Mouse (Mus musculus) liver, embryonic 16.5 days (tissue): ENCODE measurements around the gene Uhrf1. TPM values are rescaled to one million over a fixed set of nuclear protein-coding genes. Genes with fewer than 3 reads are reported as not detected.

Experiments
- ATAC-seq: fragments of 200-750 bp; cut with Nextera tagmentation; 2 replicates; pipeline ENCODE4 v1.8.0; 2017; ENCODE audit warnings: low read depth, mild to moderate bottlenecking, moderate number of reproducible peaks, moderate library complexity
- H3K27ac ChIP-seq: fragments of 300-500 bp; sonication (generic); 2 replicates; pipeline ENCODE4 v1.5.1; 2014; ENCODE audit warnings: mild to moderate bottlenecking, low read length
- H3K27me3 ChIP-seq: fragments of 300-500 bp; sonication (generic); 2 replicates; pipeline ENCODE4 v1.6.1; 2014; ENCODE audit warnings: low read depth, low read length, mixed read lengths; ENCODE audit not compliant: control insufficient read depth, insufficient read depth
- H3K36me3 ChIP-seq: fragments of 300-500 bp; sonication (generic); 2 replicates; pipeline ENCODE4 v1.6.1; 2014; ENCODE audit warnings: mild to moderate bottlenecking; ENCODE audit not compliant: control insufficient read depth, insufficient read depth
- H3K4me1 ChIP-seq: fragments of 300-500 bp; sonication (generic); 2 replicates; pipeline ENCODE4 v1.6.1; 2014; ENCODE audit warnings: low read depth, low read length, mixed read lengths; ENCODE audit not compliant: control insufficient read depth
- H3K4me2 ChIP-seq: fragments of 300-500 bp; sonication (generic); 2 replicates; pipeline ENCODE4 v1.6.1; 2014; ENCODE audit warnings: low read depth, low read length, mixed read lengths
- H3K4me3 ChIP-seq: fragments of 300-500 bp; sonication (generic); 2 replicates; pipeline ENCODE4 v1.5.1; 2014; ENCODE audit warnings: low read depth, mild to moderate bottlenecking, low read length
- H3K9ac ChIP-seq: fragments of 300-500 bp; sonication (generic); 2 replicates; pipeline ENCODE4 v1.6.1; 2014; ENCODE audit warnings: low read depth, low read length
- H3K9me3 ChIP-seq: fragments of 300-500 bp; sonication (generic); replicated peaks from 2 replicates; pipeline ENCODE4 v1.6.1; 2016; ENCODE audit warnings: low read length; ENCODE audit not compliant: control insufficient read depth
- WGBS: fragments of 180-500 bp; shearing (Covaris S2); extraction: QIAGEN DNeasy Blood & Tissue Kit; methylation state at CpG from one replicate; pipeline ENCODE4 v1.1.7; 2014; ENCODE audit not compliant: insufficient replicate concordance; 5-methylcytosine and 5-hydroxymethylcytosine counted together
- polyA plus RNA-seq: library from polyadenylated mRNA; unstranded; fragments of >200 nt; fragmentation: Nextera tagmentation; extraction: Ambion mirVana; gene quantifications from 2 replicates; pipeline ENCODE4 v1.2.1, GENCODE M21; 2015

Uhrf1 gene
- polyA plus RNA-seq, 1 experiment from 2014 or later: 86.0 TPM

DNA sequence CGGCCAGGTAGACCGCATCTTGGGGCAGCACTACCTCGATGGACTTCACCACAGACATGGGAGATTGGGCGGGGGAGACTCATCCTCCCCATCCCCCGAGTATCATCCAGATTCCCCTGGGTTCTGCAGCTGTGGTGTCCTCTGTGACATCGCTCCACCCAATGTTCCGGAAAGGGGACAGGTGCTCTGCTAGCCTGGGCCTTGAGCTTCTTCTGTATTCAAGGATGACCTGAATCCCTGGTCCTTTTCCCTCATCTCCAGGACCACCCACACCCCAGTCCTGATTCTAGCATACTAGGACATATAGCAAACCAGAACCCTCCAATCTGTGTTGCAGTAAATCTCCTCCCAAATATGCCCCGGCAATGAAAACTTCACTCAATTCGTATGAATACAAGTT is 2.9 kb upstream of the Uhrf1 start, which contains the start of gene Arrdc5:
Gene Arrdc5 (minus strand): TSS at position 101 of the 400 bp plus-strand sequence.
- no peaks in the 10 kb centered on the region for H3K9me3 ChIP-seq
- H3K9ac ChIP-seq: no peak within 1 kb of the TSS
- peaks cover 18% of the 10 kb centered on the region for H3K4me1 ChIP-seq
- 0 out of 2 replicates have a peak, but pooled peaks cover 2% of the 10 kb centered on the region for H3K36me3 ChIP-seq
- no peaks in the 10 kb centered on the region for H3K27me3 ChIP-seq
- no peak within 1 kb of the TSS for H3K4me2 ChIP-seq
- H3K27ac ChIP-seq: no peak within 1 kb of the TSS
- ATAC-seq: no peak
- H3K4me3 ChIP-seq: no peak within 1 kb of the TSS
- 78% methylated on average over 9 of the region's 9 CpGs for WGBS

DNA sequence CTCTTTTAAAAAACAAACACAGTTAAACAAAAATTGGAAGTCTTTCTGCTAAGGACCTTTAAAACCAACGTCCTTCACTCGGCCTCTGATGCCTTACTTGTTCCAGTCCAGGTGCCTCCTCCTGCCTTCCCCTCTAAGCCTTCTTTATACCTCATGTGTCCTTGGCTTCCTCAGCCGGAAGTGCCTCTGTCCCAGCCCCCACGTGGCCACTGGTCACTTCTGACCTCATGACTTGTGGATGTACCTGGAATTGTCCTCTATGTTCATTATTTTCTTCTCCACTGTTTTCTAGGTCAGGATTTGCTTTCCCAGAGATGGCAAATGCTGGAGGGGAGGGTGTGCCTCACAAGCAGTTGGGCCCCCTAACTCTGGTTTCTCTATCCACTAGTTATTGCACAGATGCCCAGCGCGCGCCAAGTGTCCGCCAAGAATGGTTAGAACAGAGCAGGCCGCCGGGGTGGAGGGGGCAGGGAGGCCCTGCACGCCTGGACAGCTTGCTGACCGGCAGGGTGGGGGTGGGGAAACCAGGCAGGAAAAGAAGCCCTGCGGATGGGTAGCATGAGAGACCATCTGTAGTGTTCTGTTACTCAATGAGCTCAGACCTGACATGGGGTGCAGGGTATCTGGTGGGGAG is 641 bp upstream of the Uhrf1 start:
- peak overlapping the region; percentile 90 for H3K27ac ChIP-seq
- peaks cover 6% of the 10 kb centered on the region; the same call in 1 of the 2 replicates for H3K36me3 ChIP-seq
- H3K4me1 ChIP-seq: peaks cover 35% of the 10 kb centered on the region
- no peaks in the 10 kb centered on the region for H3K9me3 ChIP-seq
- no peaks in the 10 kb centered on the region for H3K27me3 ChIP-seq
- H3K4me3 ChIP-seq: peak overlapping the region; percentile 81
- peak overlapping the region; percentile 63 for H3K9ac ChIP-seq
- ATAC-seq: peak; percentile 4; the same call in 1 of the 2 replicates
- H3K4me2 ChIP-seq: peak overlapping the region; percentile 99
- WGBS: 41% methylated on average over 13 of the region's 13 CpGs

GRCm38 (mm10) chr17:56303847-56304586 is 896 bp downstream of the Uhrf1 start:
- H3K4me1 ChIP-seq: peaks cover 35% of the 10 kb centered on the region
- WGBS: under 1% methylated on average over 68 of the region's 68 CpGs
- ATAC-seq: peak; percentile 90
- no peaks in the 10 kb centered on the region for H3K9me3 ChIP-seq
- H3K27ac ChIP-seq: peak overlapping the region; percentile 88
- H3K27me3 ChIP-seq: no peaks in the 10 kb centered on the region
- peaks cover 21% of the 10 kb centered on the region for H3K36me3 ChIP-seq
- H3K4me2 ChIP-seq: peak overlapping the region; percentile 99
- peak overlapping the region; percentile 81 for H3K4me3 ChIP-seq
- H3K9ac ChIP-seq: peak overlapping the region; percentile 78

DNA sequence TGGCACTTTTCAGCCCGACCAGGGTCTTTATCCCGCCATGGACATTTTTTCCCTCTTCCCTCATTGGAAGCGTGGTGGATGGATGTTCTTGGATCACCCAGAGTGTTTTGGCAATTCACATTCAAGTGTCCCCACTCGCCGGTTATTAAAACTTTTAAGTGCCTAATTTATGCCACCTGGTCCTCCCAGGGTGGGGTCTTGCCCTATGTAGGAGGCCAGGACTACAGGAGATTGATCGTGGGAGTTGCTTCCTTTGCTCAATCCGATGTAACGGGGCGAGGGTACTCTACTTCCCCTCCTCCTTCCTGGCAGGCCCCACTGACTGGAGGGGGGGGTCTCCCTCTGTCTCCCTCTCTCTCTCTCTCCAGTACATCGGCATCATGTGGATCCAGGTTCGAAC is 1.6 kb downstream of the Uhrf1 start:
- Histone ChIP-seq H3K4me1 (peaks cover 35% of the 10 kb centered on the region), H3K9ac (peak overlapping the region; percentile 74), H3K9me3 (no peaks in the 10 kb centered on the region), H3K4me3 (peak overlapping the region; percentile 81), H3K27me3 (no peaks in the 10 kb centered on the region), H3K4me2 (peak overlapping the region; percentile 99), H3K27ac (peak overlapping the region; percentile 67; the same call in 1 of the 2 replicates), H3K36me3 (peaks cover 28% of the 10 kb centered on the region)
- no peak for ATAC-seq
- 11% methylated on average over 11 of the region's 11 CpGs for WGBS

DNA sequence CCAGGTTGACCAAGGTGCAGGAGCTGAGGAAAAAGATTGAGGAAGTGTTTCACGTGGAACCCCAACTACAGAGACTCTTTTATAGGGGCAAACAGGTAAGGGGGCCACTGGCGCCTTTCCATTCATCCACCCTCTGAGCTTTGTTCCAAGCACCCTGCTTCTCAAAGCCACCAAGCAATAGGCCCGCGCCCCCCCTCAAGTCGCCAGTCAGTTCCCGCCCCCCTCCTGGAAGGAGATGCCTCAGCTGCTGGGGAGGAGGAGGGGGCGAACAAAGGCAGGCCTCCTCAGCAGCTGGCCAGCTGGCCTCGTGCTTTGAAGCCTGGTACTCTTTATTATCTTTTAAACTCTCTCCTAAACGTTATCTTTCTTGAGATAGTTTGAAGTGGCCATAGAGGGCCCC is 2.0 kb downstream of the Uhrf1 start:
- H3K36me3 ChIP-seq: peaks cover 31% of the 10 kb centered on the region
- H3K4me3 ChIP-seq: peak overlapping the region; percentile 81
- peak overlapping the region; percentile 99 for H3K4me2 ChIP-seq
- H3K9me3 ChIP-seq: no peaks in the 10 kb centered on the region
- H3K9ac ChIP-seq: peak overlapping the region; percentile 74
- 46% methylated on average over 9 of the region's 9 CpGs for WGBS
- no peak for ATAC-seq
- H3K27ac ChIP-seq: no peak overlapping the region
- no peaks in the 10 kb centered on the region for H3K27me3 ChIP-seq
- H3K4me1 ChIP-seq: peaks cover 35% of the 10 kb centered on the region

GRCm38 (mm10) chr17:56305826-56306225 is 2.7 kb downstream of the Uhrf1 start:
- peak overlapping the region; percentile 99; the same call in 1 of the 2 replicates for H3K4me2 ChIP-seq
- H3K9me3 ChIP-seq: no peaks in the 10 kb centered on the region
- 64% methylated on average over 8 of the region's 8 CpGs for WGBS
- H3K27me3 ChIP-seq: no peaks in the 10 kb centered on the region
- peaks cover 38% of the 10 kb centered on the region for H3K36me3 ChIP-seq
- peaks cover 35% of the 10 kb centered on the region for H3K4me1 ChIP-seq
- no peak for ATAC-seq
- no peak overlapping the region; the same call in 1 of the 2 replicates for H3K9ac ChIP-seq
- H3K4me3 ChIP-seq: peak overlapping the region; percentile 81; the same call in 1 of the 2 replicates
- no peak overlapping the region for H3K27ac ChIP-seq

DNA sequence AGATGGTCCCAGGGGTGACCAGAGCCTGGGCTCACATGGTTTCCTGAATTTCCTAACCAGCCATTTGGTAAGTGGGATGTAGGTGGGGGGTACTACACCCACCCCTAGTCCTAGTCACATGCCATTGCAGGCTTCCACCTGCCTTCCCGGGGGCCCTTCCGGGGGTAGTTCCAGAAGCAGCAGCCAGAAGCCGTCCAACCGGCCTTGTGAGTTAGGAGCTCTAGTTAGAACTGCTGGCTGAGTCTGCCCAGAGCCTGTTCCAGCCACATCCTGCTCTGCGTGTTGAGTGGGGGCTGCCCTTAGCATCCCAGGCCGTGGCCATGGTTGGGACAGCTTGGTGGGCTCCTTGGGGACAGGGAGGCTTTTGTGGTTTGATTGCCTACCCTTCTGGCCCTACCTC is 5.0 kb downstream of the Uhrf1 start:
- no peaks in the 10 kb centered on the region for H3K9me3 ChIP-seq
- no peaks in the 10 kb centered on the region for H3K27me3 ChIP-seq
- H3K27ac ChIP-seq: no peak overlapping the region
- WGBS: 80% methylated on average over 6 of the region's 6 CpGs
- peaks cover 24% of the 10 kb centered on the region for H3K4me1 ChIP-seq
- peaks cover 58% of the 10 kb centered on the region for H3K36me3 ChIP-seq
- H3K4me2 ChIP-seq: no peak overlapping the region
- no peak for ATAC-seq
- no peak overlapping the region for H3K9ac ChIP-seq
- H3K4me3 ChIP-seq: no peak overlapping the region

DNA sequence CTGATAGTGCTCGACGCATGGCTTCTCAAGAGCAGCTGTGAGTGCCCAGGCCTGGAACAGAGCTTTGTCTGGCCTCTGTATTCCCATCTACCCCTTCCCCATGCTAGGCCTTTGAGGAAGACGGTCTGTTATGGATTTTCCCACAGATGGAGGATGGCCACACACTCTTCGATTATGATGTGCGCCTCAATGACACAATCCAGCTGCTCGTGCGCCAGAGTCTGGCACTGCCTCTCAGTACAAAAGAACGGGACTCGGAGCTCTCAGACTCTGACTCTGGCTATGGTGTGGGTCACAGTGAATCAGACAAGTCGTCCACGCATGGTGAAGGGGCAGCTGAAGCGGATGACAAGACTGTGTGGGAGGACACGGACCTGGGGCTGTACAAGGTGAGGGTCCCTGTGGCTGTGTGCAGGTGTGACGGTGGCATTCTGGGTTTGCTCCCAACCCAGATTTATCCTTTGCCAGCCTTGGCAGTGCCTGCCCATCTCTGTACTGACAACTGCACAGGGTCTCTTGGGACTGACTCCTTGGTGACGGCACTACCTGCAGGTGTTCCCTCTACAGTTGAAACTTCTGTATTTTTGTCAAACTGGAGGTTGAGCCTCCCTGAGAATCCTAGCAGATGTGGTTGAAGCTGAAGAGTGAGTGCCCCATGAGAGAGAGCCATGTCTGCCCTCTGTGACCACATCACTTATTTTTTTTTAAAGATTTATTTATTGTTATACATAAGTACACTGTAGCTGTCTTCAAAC is 6.2 kb downstream of the Uhrf1 start:
- H3K4me2 ChIP-seq: no peak overlapping the region
- H3K9ac ChIP-seq: no peak overlapping the region
- peaks cover 69% of the 10 kb centered on the region for H3K36me3 ChIP-seq
- H3K27ac ChIP-seq: no peak overlapping the region
- H3K4me1 ChIP-seq: peaks cover 24% of the 10 kb centered on the region
- H3K27me3 ChIP-seq: no peaks in the 10 kb centered on the region
- WGBS: 86% methylated on average over 15 of the region's 15 CpGs
- ATAC-seq: no peak
- no peak overlapping the region for H3K4me3 ChIP-seq
- H3K9me3 ChIP-seq: no peaks in the 10 kb centered on the region
